Mouse (Mus musculus) gastrocnemius, postnatal 10 days (tissue): ENCODE results near the gene Rtf2. TPM values are rescaled to one million over a fixed set of nuclear protein-coding genes. Genes with fewer than 3 reads are reported as not detected.

ENCODE experiments used
- DNase-seq: peaks from one replicate; pipeline ENCODE4 v3.0.0; 2021; ENCODE audit warnings: mixed read lengths
- total RNA-seq, 2 experiments: library from RNA; stranded (reverse); gene quantifications; 2 replicates each; pipeline ENCODE4 v1.2.3; 2021

Gene Rtf2
- total RNA-seq, 2 experiments from 2014 or later, result 34.9 to 40.9 TPM

GRCm38 (mm10) chr2:172483766-172484413 lies 43.5 kb downstream of the Rtf2 start:
- no peak for DNase-seq

DNA sequence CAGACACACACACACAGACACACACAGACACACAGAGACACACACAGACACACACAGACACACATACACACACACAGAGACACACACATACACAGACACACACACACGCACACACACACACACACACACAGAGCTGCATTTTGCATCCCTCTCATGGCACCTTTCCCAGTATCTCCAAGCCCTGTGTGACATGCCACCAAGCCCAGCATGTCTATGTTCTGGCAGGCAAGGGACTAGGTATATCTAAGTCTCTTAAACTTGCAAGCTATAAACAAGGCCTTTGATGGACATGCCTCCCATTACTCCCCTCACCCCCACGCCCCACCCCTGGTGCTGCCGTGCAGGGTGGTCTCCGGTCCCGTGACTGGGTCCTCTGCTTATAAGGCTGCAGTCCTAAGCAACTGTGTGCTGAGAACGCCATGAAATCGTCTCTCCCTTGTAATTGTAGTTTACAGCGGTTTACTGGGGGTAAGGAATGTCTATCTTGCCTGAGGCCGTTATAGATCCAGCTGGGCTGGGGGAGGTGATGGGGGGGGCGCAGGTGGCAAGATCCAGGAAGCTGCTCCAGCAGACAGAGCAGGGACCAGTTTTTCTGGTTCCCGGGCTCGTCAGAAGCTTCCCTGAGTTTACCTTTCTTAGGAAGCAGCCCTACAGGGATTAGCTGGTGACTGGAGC lies 44.5 kb downstream of the Rtf2 start:
- no peak for DNase-seq

DNA sequence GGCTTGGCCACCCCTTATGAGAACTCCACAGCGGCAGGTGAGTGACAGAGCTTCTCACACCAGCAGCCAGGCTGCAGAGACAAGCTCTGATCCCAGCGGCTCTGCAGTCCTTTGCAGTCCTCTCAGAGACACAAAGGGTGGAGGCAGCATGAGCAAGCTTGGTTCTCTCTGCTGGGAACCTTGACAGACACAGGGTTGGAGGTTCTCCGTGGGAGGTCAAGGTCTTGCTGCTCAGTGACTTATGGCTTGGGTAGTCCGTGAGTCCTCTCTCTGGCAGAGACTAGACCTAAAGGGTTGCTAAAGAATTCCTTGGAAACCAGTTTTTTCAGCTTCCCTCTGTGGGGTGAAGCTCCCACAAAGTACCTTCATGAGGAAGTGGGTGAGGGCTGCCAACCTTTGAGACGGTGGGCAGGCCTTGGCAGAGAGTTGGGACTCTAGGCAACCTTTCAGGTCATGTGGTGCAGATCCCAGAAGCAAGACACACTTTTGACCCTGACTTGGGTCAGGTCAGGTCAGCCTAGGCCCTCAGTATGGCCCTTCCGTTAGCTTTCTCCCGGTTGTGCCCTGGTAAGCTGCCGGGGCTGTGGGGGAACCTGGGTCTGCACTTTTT lies 56.5 kb downstream of the Rtf2 start:
- DNase-seq, result no peak

DNA sequence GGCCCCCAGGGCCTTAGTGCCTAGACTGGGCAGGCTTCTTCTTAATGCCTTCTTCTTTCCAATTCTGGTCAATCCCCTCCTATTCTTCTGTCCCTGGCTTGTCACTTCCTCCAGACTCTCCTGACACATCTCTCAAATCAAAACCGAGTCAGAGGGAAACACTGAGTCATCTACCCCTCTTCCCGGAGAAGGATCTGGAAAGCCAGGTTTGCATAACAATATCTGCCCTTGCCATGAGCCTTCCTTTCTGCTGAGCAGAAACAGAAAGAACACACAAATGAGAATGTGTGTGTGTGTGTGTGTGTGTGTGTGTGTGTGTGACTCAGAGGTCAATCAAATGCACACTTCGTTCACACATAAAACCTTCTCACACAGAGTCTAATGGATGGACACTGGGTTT lies 58.5 kb downstream of the Rtf2 start:
- DNase-seq, result no peak

GRCm38 (mm10) chr2:172500752-172501316 lies 60.5 kb downstream of the Rtf2 start:
- DNase-seq, result no peak

DNA sequence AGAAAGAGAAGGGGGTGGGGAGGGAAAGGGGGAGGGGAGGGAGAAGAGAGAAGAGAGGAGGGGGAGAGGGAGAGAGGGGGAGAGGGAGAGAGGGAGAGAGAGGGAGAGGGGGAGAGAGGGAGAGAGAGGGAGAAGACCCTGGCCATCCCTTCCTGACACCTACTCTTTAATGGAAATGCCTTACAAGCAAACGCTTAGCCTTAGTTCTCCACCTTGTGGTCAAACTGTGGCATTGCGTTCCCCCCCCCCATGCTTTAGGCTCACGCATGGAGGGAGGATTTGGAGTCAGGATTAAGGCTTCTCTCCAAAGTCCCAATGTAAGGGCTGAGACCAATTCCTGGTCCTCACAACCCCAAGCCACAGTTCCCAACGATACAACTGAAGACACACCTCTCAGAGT lies 61.0 kb downstream of the Rtf2 start:
- DNase-seq, result peak; percentile 23

DNA sequence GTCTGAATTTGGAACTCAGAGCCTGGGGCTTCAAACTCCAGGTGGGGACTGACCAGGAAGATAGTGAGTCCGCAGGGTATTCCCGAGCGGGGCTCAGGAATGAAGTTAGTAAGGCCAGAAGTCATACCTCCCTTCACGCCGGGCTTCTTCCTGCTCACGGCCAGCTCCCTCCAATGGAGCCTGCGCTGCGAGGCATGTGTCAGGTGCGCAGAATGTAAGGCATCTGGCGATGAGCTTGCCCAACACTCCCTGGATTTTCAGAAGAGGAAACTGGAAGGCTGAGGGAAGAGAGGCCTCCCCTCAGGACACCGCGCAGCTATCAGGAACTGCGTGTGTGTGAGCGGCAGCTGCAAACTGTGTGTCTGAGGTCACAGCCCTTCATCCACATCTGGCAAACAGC lies 61.8 kb downstream of the Rtf2 start:
- DNase-seq, result no peak

DNA sequence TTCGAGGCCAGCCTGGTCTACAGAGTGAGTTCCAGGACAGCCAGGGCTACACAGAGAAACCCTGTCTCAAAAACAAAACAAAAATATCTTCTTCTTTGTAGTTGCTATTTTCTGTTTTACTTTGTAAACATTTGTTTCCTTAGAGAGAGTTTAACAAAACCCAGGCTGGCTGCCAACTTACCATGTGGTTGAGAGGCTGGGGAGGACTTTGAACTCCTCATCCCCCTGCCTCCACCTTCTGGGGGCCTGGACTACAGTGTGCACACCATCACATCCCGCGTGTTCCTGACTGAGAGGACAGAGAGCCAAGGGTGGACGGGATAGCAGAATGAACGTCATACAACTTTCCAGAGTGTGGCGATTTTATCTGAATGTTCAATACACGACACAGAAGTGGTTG lies 65.8 kb downstream of the Rtf2 start:
- DNase-seq, result no peak

DNA sequence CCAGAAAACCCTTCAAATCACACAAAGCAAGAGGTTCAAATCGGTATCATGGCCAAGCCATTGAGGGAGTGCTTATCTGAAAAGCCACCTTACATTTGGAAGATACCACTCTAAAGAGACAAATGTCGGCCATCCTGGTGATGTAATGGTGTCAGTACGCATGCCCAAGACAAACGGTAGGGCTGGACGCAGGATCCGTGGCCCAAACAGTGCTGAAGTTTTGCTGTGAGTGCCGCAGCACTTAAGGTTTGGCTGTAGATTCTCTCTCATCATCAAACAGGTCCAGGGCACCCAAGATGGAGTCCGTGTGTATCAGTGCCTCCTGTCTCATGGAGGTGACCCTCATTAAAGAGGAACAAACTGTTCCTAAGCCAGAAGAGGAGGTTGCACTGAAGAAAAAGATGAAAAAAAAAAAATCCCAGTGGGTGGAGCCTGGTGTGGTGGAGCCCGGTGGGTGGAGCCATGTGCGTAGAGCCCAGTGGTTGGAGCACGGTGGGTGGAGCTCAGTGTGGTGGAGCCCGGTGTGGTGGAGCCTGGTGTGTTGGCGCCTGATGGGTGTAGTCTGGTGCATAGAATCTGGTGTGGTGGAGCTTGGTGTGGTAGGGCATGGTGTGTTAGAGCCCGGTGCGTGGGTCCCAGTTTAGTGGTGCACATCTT lies 69.8 kb downstream of the Rtf2 start:
- DNase-seq, result no peak

DNA sequence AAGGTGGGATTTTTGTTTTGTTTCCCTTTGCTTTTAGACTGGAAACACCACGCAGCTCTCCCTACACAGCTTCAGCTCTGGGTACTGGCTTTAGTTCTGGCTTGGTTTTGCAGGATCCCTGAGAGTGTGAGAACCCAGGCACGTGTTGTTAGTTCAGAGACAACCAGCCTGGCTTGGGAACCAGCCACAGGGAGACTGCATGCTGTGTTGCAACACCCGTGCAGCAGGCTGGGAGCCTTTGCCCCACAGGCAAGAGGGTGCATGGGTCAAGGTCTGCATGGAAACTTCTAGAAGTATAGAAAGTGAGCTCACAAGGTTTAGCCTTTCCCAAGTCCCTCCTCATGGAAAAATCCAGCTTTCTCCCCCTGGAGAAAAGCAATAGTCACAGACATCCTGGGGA lies 70.5 kb downstream of the Rtf2 start:
- no peak for DNase-seq

DNA sequence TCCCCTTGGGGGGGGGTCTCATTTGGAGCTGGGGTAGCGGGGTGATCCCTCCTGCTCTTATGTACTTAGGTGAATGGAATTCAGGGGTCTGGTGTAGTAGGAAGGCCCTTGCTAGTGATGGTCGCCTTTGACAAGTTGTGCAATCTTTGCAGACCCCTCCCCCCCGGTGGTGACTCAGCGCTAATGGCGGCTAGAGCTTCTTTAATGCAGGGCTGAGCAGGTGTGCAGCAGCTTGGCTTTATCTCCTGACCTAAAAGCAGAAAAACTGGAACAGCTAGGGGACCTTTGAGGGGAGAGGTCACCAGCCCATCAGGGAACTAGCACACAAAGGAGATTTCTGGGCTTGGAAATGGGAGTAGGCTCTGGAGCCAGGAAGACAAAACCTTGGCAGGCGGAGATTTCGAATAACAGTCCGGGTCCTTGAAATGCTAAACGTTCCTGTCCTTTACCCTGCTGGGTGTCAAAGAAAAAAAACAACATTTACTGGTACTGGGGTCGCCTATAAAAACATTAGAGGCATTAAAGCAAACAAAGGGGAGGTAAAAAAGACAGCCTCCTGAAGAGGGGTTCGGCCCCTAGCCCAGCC lies 76.1 kb downstream of the Rtf2 start:
- no peak for DNase-seq

Other genes starting within 250 kb of the Rtf2 start
- gene Mc3r, start 192.1 kb upstream of the Rtf2 start, total RNA-seq, result not detected
- 1 to 10 TPM; 3.2 to 3.3 TPM for gene Fam210b, start 95.0 kb upstream of the Rtf2 start, total RNA-seq
- 1 to 10 TPM; 6.0 to 7.0 TPM for gene Aurka, start 70.0 kb upstream of the Rtf2 start, total RNA-seq
- 10 to 100 TPM; 15.8 to 22.2 TPM for gene Cstf1, start 69.9 kb upstream of the Rtf2 start, total RNA-seq
- under 1 TPM; 0.26 to 0.41 TPM for gene Cass4, start 46.8 kb upstream of the Rtf2 start, total RNA-seq
- not detected for gene Gcnt7, start 18.0 kb downstream of the Rtf2 start, total RNA-seq
- gene Fam209, start 32.0 kb downstream of the Rtf2 start, total RNA-seq, result under 1 TPM; 0.35 to 0.54 TPM
- not detected for gene Tfap2c, start 109.0 kb downstream of the Rtf2 start, total RNA-seq